ENCODE assay signal across 11 mouse cellular contexts in genomic region chr17:83978858-83979470, GRCm38 (mm10).
DNase-seq lines count a peak whose midpoint lies in the region; ATAC-seq lines count a peak whose summit lies in the region.
"Had no signal": no experiment of that assay in that cellular context is flagged by ENCODE, and none has a peak within 500 bp of the region (broad histone marks: within the 10 kb centered on the region; RNA-seq: fewer than 3 reads in every experiment).

No protein-coding gene starts in this region.

- no peak overlapping the region for H3K4me3 ChIP-seq in hindbrain, embryonic 12.5 days
- no peak overlapping the region for H3K4me3 ChIP-seq in hindbrain, embryonic 14.5 days (replicated peaks; ENCODE audit: low read length)

- peaks cover 18% of the 10 kb centered on the region for H3K4me1 ChIP-seq in hindbrain, embryonic 12.5 days
- H3K4me1 ChIP-seq in hindbrain, embryonic 14.5 days (replicated peaks; ENCODE audit: control insufficient read depth, insufficient read depth, low read length) = no peaks in the 10 kb centered on the region

- 0 out of 2 replicates have a peak overlapping the region, but pooled peaks have one; percentile 40 for H3K27ac ChIP-seq in hindbrain, embryonic 12.5 days
- no peak overlapping the region for H3K27ac ChIP-seq in hindbrain, embryonic 14.5 days

- no peak overlapping the region for H3K4me2 ChIP-seq in hindbrain, embryonic 12.5 days (replicated peaks)
- no peak overlapping the region for H3K4me2 ChIP-seq in hindbrain, embryonic 14.5 days (replicated peaks)

- H3K27me3 ChIP-seq in hindbrain, embryonic 12.5 days = no peaks in the 10 kb centered on the region
- no peaks in the 10 kb centered on the region for H3K27me3 ChIP-seq in hindbrain, embryonic 14.5 days (ENCODE audit: control insufficient read depth, insufficient read depth, low read length)

- H3K9me3 ChIP-seq in hindbrain, embryonic 12.5 days (replicated peaks) = no peaks in the 10 kb centered on the region
- no peaks in the 10 kb centered on the region for H3K9me3 ChIP-seq in hindbrain, embryonic 14.5 days (ENCODE audit: control insufficient read depth, low read length)

- no peak for ATAC-seq in hindbrain, embryonic 12.5 days (ENCODE audit: low FRiP score)
- ATAC-seq in hindbrain, embryonic 14.5 days (ENCODE audit: low FRiP score) = no peak
- ATAC-seq: intestine, postnatal 0 days had no signal

- WGBS in hindbrain, embryonic 12.5 days = 62% methylated on average over 7 of the region's 7 CpGs
- 63% methylated on average over 7 of the region's 7 CpGs for WGBS in hindbrain, embryonic 14.5 days

- DNase-seq in hindbrain, embryonic 14.5 days (ENCODE audit: low spot score) = no peak
- DNase-seq in 3134 (ENCODE audit: extremely low read depth, insufficient read length, low spot score) (peak; percentile 87), NIH3T3 (ENCODE audit: low read depth) (peak; percentile 88)
- DNase-seq in fibroblast of lung, adult 2 months (ENCODE audit: low read depth) = peak; percentile 91
- DNase-seq in right cerebral cortex, postnatal 14 days = no peak
- DNase-seq in frontal cortex, postnatal 36 days (ENCODE audit: low spot score in 2 of 2) = no peak
- DNase-seq: adrenal gland, postnatal 36 days; cerebellum, adult 11 months; thymus, postnatal 4 days had no signal

- H3K36me3 ChIP-seq in hindbrain, embryonic 12.5 days = no peaks in the 10 kb centered on the region
- no peaks in the 10 kb centered on the region for H3K36me3 ChIP-seq in hindbrain, embryonic 14.5 days (replicated peaks; ENCODE audit: control insufficient read depth, insufficient read depth)

- no peak overlapping the region for H3K9ac ChIP-seq in hindbrain, embryonic 12.5 days
- no peak overlapping the region for H3K9ac ChIP-seq in hindbrain, embryonic 14.5 days

Comparison
In these comparisons a context has a peak if more than half of its experiments do, and no peak if none do; other contexts are left out.
1. DNase-seq: peak in 3134 (single experiment), NIH3T3 (single experiment) and fibroblast of lung, adult 2 months (single experiment); none in hindbrain, embryonic 14.5 days (single experiment), right cerebral cortex, postnatal 14 days (single experiment) and frontal cortex, postnatal 36 days (0 of 2).